Mouse (Mus musculus) layer of hippocampus, postnatal 25 days (tissue): ENCODE measurements around the gene Slc9a3r2. TPM values are rescaled to one million over a fixed set of nuclear protein-coding genes. Genes with fewer than 3 reads are reported as not detected.
"Not testable (repeated sequence)": the region's sequence is repeated elsewhere in the genome, so short reads cannot be mapped to it uniquely, and the experiment has no call there.

Experiments
- DNase-seq, 2 experiments: peaks; one replicate each; pipeline ENCODE4 v3.0.0; 2022; ENCODE audit warnings: mixed read lengths in 2 of 2, low spot score in 1 of 2; ENCODE audit errors: extremely low spot score in 1 of 2
- total RNA-seq, 2 experiments: library from RNA; stranded (reverse); gene quantifications; 2 replicates each; pipeline ENCODE4 v1.2.3; 2021

Slc9a3r2 gene
- total RNA-seq, 2 experiments from 2014 or later: 45.1 to 50.0 TPM

- not testable (repeated sequence) for DNase-seq
These were observed 19.1 kb upstream of the Slc9a3r2 start for GRCm38 (mm10) chr17:24669214-24669544.

- DNase-seq: peak in 1 of 2 experiments; percentile 51
These were observed 17.3 kb upstream of the Slc9a3r2 start for GRCm38 (mm10) chr17:24667416-24667815.

GRCm38 (mm10) chr17:24667011-24667410 is 16.9 kb upstream of the Slc9a3r2 start:
- DNase-seq: not testable (repeated sequence)

GRCm38 (mm10) chr17:24658017-24658758 is 8.1 kb upstream of the Slc9a3r2 start, which contains the start of gene Npw:
TSS of gene Npw (minus strand) at chr17:24658457.
- no peak for DNase-seq

- no peak for DNase-seq
These were observed 4.8 kb upstream of the Slc9a3r2 start for GRCm38 (mm10) chr17:24654969-24655368.

GRCm38 (mm10) chr17:24653967-24654710 is 4.0 kb upstream of the Slc9a3r2 start:
- DNase-seq: peak; percentile 42 to 72

- DNase-seq: no peak
These were observed 1.7 kb upstream of the Slc9a3r2 start for GRCm38 (mm10) chr17:24651835-24652234.

- no peak for DNase-seq
These were observed 639 bp upstream of the Slc9a3r2 start for GRCm38 (mm10) chr17:24650766-24651165.

GRCm38 (mm10) chr17:24649581-24650069 is 502 bp downstream of the Slc9a3r2 start:
- no peak for DNase-seq

GRCm38 (mm10) chr17:24648731-24649377 is 1.3 kb downstream of the Slc9a3r2 start:
- no peak for DNase-seq

- no peak for DNase-seq
These were observed 2.6 kb downstream of the Slc9a3r2 start for GRCm38 (mm10) chr17:24647493-24647892.

GRCm38 (mm10) chr17:24646381-24646780 is 3.7 kb downstream of the Slc9a3r2 start:
- no peak for DNase-seq

- DNase-seq: no peak
These were observed 4.2 kb downstream of the Slc9a3r2 start for GRCm38 (mm10) chr17:24645916-24646315.

GRCm38 (mm10) chr17:24644875-24645721 is 5.0 kb downstream of the Slc9a3r2 start:
- no peak for DNase-seq

- DNase-seq: no peak
These were observed 6.0 kb downstream of the Slc9a3r2 start for GRCm38 (mm10) chr17:24644030-24644715.

GRCm38 (mm10) chr17:24642791-24643343 is 7.3 kb downstream of the Slc9a3r2 start:
- no peak for DNase-seq

- DNase-seq: no peak
These were observed 8.2 kb downstream of the Slc9a3r2 start for GRCm38 (mm10) chr17:24641944-24642343.

- DNase-seq: no peak
These were observed 9.5 kb downstream of the Slc9a3r2 start for GRCm38 (mm10) chr17:24640581-24640980.

GRCm38 (mm10) chr17:24640119-24640518 is 10.0 kb downstream of the Slc9a3r2 start:
- DNase-seq: no peak
